Mouse (Mus musculus) testis, adult 2 months (tissue): Measurements from ENCODE around the gene N4bp3.

Experiments
- CTCF ChIP-seq: fragments of 200-500 bp; IDR thresholded peaks from 2 replicates; pipeline ENCODE4 v1.5.1; 2012; ENCODE audit warnings: low read depth, mild to moderate bottlenecking, inconsistent platforms, low read length, moderate library complexity; ENCODE audit not compliant: control insufficient read depth, insufficient read depth, insufficient replicate concordance
- POLR2A ChIP-seq: fragments of 200-500 bp; IDR thresholded peaks from 2 replicates; pipeline ENCODE4 v1.6.1; 2012; ENCODE audit warnings: low read depth, mild to moderate bottlenecking, inconsistent platforms, low read length, moderate library complexity; ENCODE audit not compliant: control insufficient read depth

DNA sequence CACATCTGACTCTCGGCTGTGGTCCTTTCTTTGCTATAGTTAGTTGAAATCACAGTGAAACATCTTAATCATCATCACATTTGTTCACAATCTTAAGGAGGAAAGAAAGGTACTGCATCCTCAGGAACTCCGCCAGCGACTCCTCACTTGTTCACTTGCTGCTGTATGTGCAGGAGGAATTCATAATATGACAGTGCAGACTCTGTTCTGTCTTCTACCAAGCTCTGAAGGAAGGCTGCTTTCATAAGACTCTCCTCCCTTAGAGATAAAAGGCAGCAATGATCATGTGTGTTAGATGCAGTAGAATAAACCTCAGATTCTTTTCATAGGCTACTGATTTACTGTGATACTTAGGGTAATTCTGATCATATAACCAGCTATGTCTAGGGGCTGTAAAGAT lies 44.3 kb upstream of the N4bp3 start:
- TF ChIP-seq CTCF (no peak), POLR2A (no peak)
